Mouse (Mus musculus) R1 (cell line): ENCODE measurements at regions not wholly inside any gene's neighbourhood (a gene's known extent, or its start where the extent isn't known, plus 50 kb on each side); places are given as distances from the start of the nearest gene placed in this dataset.

Source experiments
- DNase-seq: peaks from one replicate; pipeline ENCODE4 v3.0.0-alpha.2; 2018; ENCODE audit warnings: low read depth, low spot score

DNA sequence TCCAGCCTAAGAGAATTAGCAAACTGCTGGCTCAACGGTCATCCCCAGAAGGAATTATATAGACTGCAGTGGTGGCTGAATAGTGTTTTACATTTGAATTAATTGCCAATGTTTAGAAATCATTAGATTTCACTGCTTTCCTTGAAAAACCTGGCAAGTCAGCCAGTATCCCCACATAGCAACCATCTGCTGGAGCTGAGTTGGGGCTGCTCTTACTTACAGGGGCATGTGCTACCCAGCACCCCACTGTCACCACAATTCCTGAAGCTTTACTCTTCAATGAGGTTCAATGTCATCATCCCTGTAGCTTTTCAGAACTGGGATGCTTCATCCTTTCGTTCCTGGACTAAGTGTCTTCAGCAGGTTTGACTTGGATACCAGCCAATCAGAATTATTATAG lies 73.9 kb upstream of the Tenm2 start:
- no peak for DNase-seq

- no peak for DNase-seq
Measured at GRCm38 (mm10) chr11:37306656-37307055, 70.9 kb upstream of the Tenm2 start.
